Mouse (Mus musculus) lung, adult 2 months (tissue): ENCODE measurements around the gene Lhpp.

Experiments used
- CTCF ChIP-seq: fragments of 200-500 bp; IDR thresholded peaks from 2 replicates; pipeline ENCODE4 v1.5.1; 2011; ENCODE audit warnings: mild to moderate bottlenecking, low read length, control low read depth; ENCODE audit not compliant: insufficient read depth
- POLR2A ChIP-seq: fragments of 200-500 bp; IDR thresholded peaks from 2 replicates; pipeline ENCODE4 v1.6.1; 2011; ENCODE audit warnings: low read depth, mild to moderate bottlenecking, control low read depth, low read length, borderline replicate concordance; ENCODE audit errors: extremely low read depth

DNA sequence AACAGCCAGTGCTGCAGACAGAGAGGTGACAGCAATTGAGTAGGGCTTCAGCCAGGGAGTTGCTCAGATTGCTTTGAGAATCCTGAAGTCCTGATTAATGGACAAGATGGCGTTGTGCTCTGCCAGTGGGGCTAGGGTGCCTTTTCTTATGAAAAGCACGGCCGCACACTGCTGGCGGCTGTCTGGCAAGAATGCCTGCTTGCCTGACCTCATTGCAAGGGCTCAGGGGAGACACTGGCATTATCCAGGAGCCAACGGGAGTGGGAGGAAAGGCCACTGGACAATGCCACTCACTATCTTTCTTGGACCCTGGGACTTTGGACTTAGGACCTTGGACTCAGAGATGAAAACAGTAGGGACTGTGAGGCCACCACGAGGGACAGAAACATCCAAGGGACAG is 123.1 kb downstream of the Lhpp start:
- TF ChIP-seq CTCF (no peak), POLR2A (no peak)
